15 mouse cellular contexts compared by ENCODE assay signal in genomic region chr1:159099205-159099604, GRCm38 (mm10).
DNase-seq lines count a peak whose midpoint lies in the region; ATAC-seq and TF ChIP-seq lines count a peak whose summit lies in the region.
"Had no signal": no experiment of that assay in that cellular context is flagged by ENCODE, and none has a peak within 500 bp of the region (broad histone marks: within the 10 kb centered on the region; RNA-seq: fewer than 3 reads in every experiment).

No protein-coding gene starts in this region.

- no peaks in the 10 kb centered on the region for H3K36me3 ChIP-seq in heart, embryonic 11.5 days (ENCODE audit: control insufficient read depth, insufficient read depth, low read length)
- H3K36me3 ChIP-seq in heart, embryonic 10.5 days: no peaks in the 10 kb centered on the region
- no peaks in the 10 kb centered on the region for H3K36me3 ChIP-seq in thymus, adult 2 months (ENCODE audit: control insufficient read depth, insufficient read depth, low read length)
- H3K36me3 ChIP-seq: embryonic facial prominence, embryonic 13.5 days; midbrain, embryonic 13.5 days had no signal

- H3K9me3 ChIP-seq in heart, embryonic 11.5 days (replicated peaks; ENCODE audit: control insufficient read depth, low read length): no peaks in the 10 kb centered on the region
- H3K9me3 ChIP-seq in heart, embryonic 10.5 days: no peaks in the 10 kb centered on the region
- H3K9me3 ChIP-seq: embryonic facial prominence, embryonic 13.5 days; midbrain, embryonic 13.5 days had no signal

- no peaks in the 10 kb centered on the region for H3K27me3 ChIP-seq in heart, embryonic 11.5 days (ENCODE audit: control insufficient read depth, insufficient read depth, low read length)
- H3K27me3 ChIP-seq in heart, embryonic 10.5 days (ENCODE audit: insufficient read depth, poor library complexity, severe bottlenecking): no peaks in the 10 kb centered on the region
- H3K27me3 ChIP-seq in thymus, adult 2 months (ENCODE audit: control insufficient read depth, insufficient read depth, low read length): no peaks in the 10 kb centered on the region
- H3K27me3 ChIP-seq: embryonic facial prominence, embryonic 13.5 days; midbrain, embryonic 13.5 days had no signal

- H3K4me1 ChIP-seq in heart, embryonic 11.5 days (ENCODE audit: control insufficient read depth, insufficient read depth, low read length): no peaks in the 10 kb centered on the region
- H3K4me1 ChIP-seq in heart, embryonic 10.5 days: no peaks in the 10 kb centered on the region
- peaks cover 7% of the 10 kb centered on the region for H3K4me1 ChIP-seq in embryonic fibroblast, embryonic 13.5 days (ENCODE audit: control insufficient read depth, insufficient read depth, low read length)
- H3K4me1 ChIP-seq in thymus, adult 2 months (replicated peaks; ENCODE audit: control insufficient read depth, insufficient read depth, low read length): no peaks in the 10 kb centered on the region
- H3K4me1 ChIP-seq: embryonic facial prominence, embryonic 13.5 days; midbrain, embryonic 13.5 days had no signal

- 0 out of 2 replicates have a peak, but pooled peaks have one; percentile 35 for ATAC-seq in heart, embryonic 11.5 days (replicated peaks; ENCODE audit: insufficient number of reproducible peaks, low FRiP score, low TSS enrichment)
- ATAC-seq: forebrain, embryonic 14.5 days; inflammation-experienced regulatory T-cells, adult 6 months; midbrain, embryonic 13.5 days had no signal

- H3K27ac ChIP-seq in heart, embryonic 11.5 days (ENCODE audit: low read depth, low read length): no peak overlapping the region
- H3K27ac ChIP-seq in heart, embryonic 10.5 days: no peak overlapping the region
- H3K27ac ChIP-seq in embryonic fibroblast, embryonic 13.5 days (ENCODE audit: insufficient read depth, low read length): peak overlapping the region; percentile 74
- no peak overlapping the region for H3K27ac ChIP-seq in thymus, adult 2 months (ENCODE audit: control insufficient read depth, insufficient read depth, low read length)
- H3K27ac ChIP-seq: embryonic facial prominence, embryonic 13.5 days; midbrain, embryonic 13.5 days had no signal

- TF ChIP-seq CTCF in embryonic fibroblast, embryonic 13.5 days (IDR thresholded peaks at IDR 0.05; ENCODE audit: borderline replicate concordance, insufficient read depth, low read length): no peak
- TF ChIP-seq CTCF in thymus, adult 2 months (IDR thresholded peaks at IDR 0.05; ENCODE audit: borderline replicate concordance, control insufficient read depth, extremely low read depth, insufficient read depth, low read length, poor library complexity): no peak

- no peak overlapping the region for H3K9ac ChIP-seq in heart, embryonic 11.5 days (ENCODE audit: low read depth, low read length)
- H3K9ac ChIP-seq: embryonic facial prominence, embryonic 13.5 days; midbrain, embryonic 13.5 days had no signal

- no peak overlapping the region for H3K4me2 ChIP-seq in heart, embryonic 11.5 days
- H3K4me2 ChIP-seq: embryonic facial prominence, embryonic 13.5 days; liver, embryonic 11.5 days; midbrain, embryonic 13.5 days had no signal

- no peak; the same call in 1 of the 2 replicates for TF ChIP-seq POLR2A in embryonic fibroblast, embryonic 13.5 days (IDR thresholded peaks at IDR 0.05; ENCODE audit: low read depth, low read length)
- TF ChIP-seq POLR2A in thymus, adult 2 months (IDR thresholded peaks at IDR 0.05; ENCODE audit: control insufficient read depth, extremely low read depth, insufficient read depth, low read length, poor library complexity): no peak

- H3K4me3 ChIP-seq in heart, embryonic 11.5 days (ENCODE audit: low read depth, low read length): no peak overlapping the region
- H3K4me3 ChIP-seq in heart, embryonic 10.5 days: no peak overlapping the region
- no peak overlapping the region for H3K4me3 ChIP-seq in embryonic fibroblast, embryonic 13.5 days (ENCODE audit: insufficient read depth, low read length)
- no peak overlapping the region for H3K4me3 ChIP-seq in thymus, adult 2 months (ENCODE audit: control insufficient read depth, insufficient read depth, low read length)
- H3K4me3 ChIP-seq: embryonic facial prominence, embryonic 13.5 days; midbrain, embryonic 13.5 days had no signal

- no peak for DNase-seq in heart, embryonic 10.5 days (ENCODE audit: low spot score)
- peak; percentile 20 for DNase-seq in kidney, postnatal 10 days
- DNase-seq in kidney, postnatal 25 days: no peak
- DNase-seq in 3T3-L1 (ENCODE audit: low read depth, low spot score): peak; percentile 90
- DNase-seq in embryo, embryonic 9.5 days (ENCODE audit: extremely low spot score): no peak
- no peak for DNase-seq in thymus, adult 2 months
- DNase-seq: cerebellum, adult 11-12 months; thymus, postnatal 36 days had no signal

- 54% methylated on average over 2 of the region's 2 CpGs for WGBS in heart, embryonic 11.5 days (ENCODE audit: insufficient replicate concordance)
- 65% methylated on average over 2 of the region's 2 CpGs for WGBS in heart, embryonic 10.5 days
- 77% methylated on average over 2 of the region's 2 CpGs for WGBS in thymus, adult 2 months

Comparison
In these comparisons a context has a peak if more than half of its experiments do, and no peak if none do; other contexts are left out.
1. DNase-seq: peak in kidney, postnatal 10 days (single experiment) and 3T3-L1 (single experiment); none in heart, embryonic 10.5 days (single experiment), kidney, postnatal 25 days (0 of 2), embryo, embryonic 9.5 days (single experiment) and thymus, adult 2 months (single experiment).